Mouse (Mus musculus) limb, embryonic 15.5 days (tissue): ENCODE measurements at regions not wholly inside any gene's neighbourhood (a gene's known extent, or its start where the extent isn't known, plus 50 kb on each side); places are given as distances from the start of the nearest gene placed in this dataset.
"Not testable (repeated sequence)": the region's sequence is repeated elsewhere in the genome, so short reads cannot be mapped to it uniquely, and the experiment has no call there.

Experiments
- ATAC-seq: fragments of 200-750 bp; cut with Nextera tagmentation; 2 replicates; pipeline ENCODE4 v1.8.0; 2017; ENCODE audit warnings: low read depth, moderate TSS enrichment; ENCODE audit not compliant: insufficient number of reproducible peaks, low FRiP score, low TSS enrichment
- H3K27ac ChIP-seq: fragments of 300-500 bp; sonication (generic); 2 replicates; pipeline ENCODE4 v1.5.1; 2015; ENCODE audit warnings: moderate library complexity, mild to moderate bottlenecking, inconsistent platforms
- H3K27me3 ChIP-seq: fragments of 300-500 bp; sonication (generic); 2 replicates; pipeline ENCODE4 v1.6.1; 2015; ENCODE audit warnings: inconsistent platforms
- H3K36me3 ChIP-seq: fragments of 300-500 bp; sonication (generic); 2 replicates; pipeline ENCODE4 v1.6.1; 2015; ENCODE audit warnings: inconsistent platforms
- H3K4me1 ChIP-seq: fragments of 300-500 bp; sonication (generic); 2 replicates; pipeline ENCODE4 v1.6.1; 2015; ENCODE audit warnings: inconsistent platforms
- H3K4me2 ChIP-seq: fragments of 300-500 bp; sonication (generic); 2 replicates; pipeline ENCODE4 v1.6.1; 2015; ENCODE audit warnings: mild to moderate bottlenecking, inconsistent platforms
- H3K4me3 ChIP-seq: fragments of 300-500 bp; sonication (generic); 2 replicates; pipeline ENCODE4 v1.5.1; 2015; ENCODE audit warnings: mild to moderate bottlenecking, inconsistent platforms
- H3K9ac ChIP-seq: fragments of 300-500 bp; sonication (generic); 2 replicates; pipeline ENCODE4 v1.6.1; 2015; ENCODE audit warnings: inconsistent platforms
- H3K9me3 ChIP-seq: fragments of 300-500 bp; sonication (generic); 2 replicates; pipeline ENCODE4 v1.6.1; 2016; ENCODE audit warnings: inconsistent platforms
- WGBS: fragments of 180-500 bp; shearing (Covaris S2); methylation state at CpG from one replicate; pipeline ENCODE4 v1.1.7; 2015; 5-methylcytosine and 5-hydroxymethylcytosine counted together

GRCm38 (mm10) chrX:103129347-103129746 lies 57.1 kb downstream of the Nap1l2 start:
- ATAC-seq, H3K4me3 ChIP-seq, H3K4me1 ChIP-seq, H3K27me3 ChIP-seq, H3K4me2 ChIP-seq, H3K9ac ChIP-seq, H3K27ac ChIP-seq, H3K36me3 ChIP-seq, H3K9me3 ChIP-seq: not testable (repeated sequence)
- WGBS: 68% methylated on average over 21 of the region's 21 CpGs

- WGBS: 14% methylated on average over 1 of the region's 1 CpGs
These were observed 77.3 kb downstream of the Nap1l2 start for GRCm38 (mm10) chrX:103109181-103109580.

GRCm38 (mm10) chrX:103067730-103068621 lies 118.5 kb downstream of the Nap1l2 start:
- H3K27ac ChIP-seq, H3K9me3 ChIP-seq, H3K4me1 ChIP-seq, ATAC-seq, H3K36me3 ChIP-seq, H3K27me3 ChIP-seq, H3K4me3 ChIP-seq, H3K4me2 ChIP-seq, H3K9ac ChIP-seq: not testable (repeated sequence)
- no CpG with 5 or more reads among the region's 50 CpGs for WGBS

More at GRCm38 (mm10) chrX:103109181-103109580, 77.3 kb downstream of the Nap1l2 start:
- ATAC-seq: no peak
- Histone ChIP-seq H3K9ac (no peak overlapping the region), H3K36me3 (no peaks in the 10 kb centered on the region), H3K27ac (no peak overlapping the region), H3K27me3 (no peaks in the 10 kb centered on the region), H3K4me3 (no peak overlapping the region), H3K9me3 (no peaks in the 10 kb centered on the region), H3K4me2 (no peak overlapping the region), H3K4me1 (no peaks in the 10 kb centered on the region)

GRCm38 (mm10) chrX:103067107-103067506 lies 119.3 kb downstream of the Nap1l2 start:
- ATAC-seq, H3K4me2 ChIP-seq, H3K27ac ChIP-seq, H3K36me3 ChIP-seq, H3K9me3 ChIP-seq, H3K4me1 ChIP-seq, H3K4me3 ChIP-seq, H3K9ac ChIP-seq, H3K27me3 ChIP-seq: not testable (repeated sequence)
- WGBS: no CpG with 5 or more reads among the region's 45 CpGs

GRCm38 (mm10) chrX:103026256-103027028 lies 98.3 kb downstream of the 1700018G05Rik start:
- Histone ChIP-seq H3K9ac (peak overlapping the region; percentile 35; the same call in 1 of the 2 replicates), H3K27ac (peak overlapping the region; percentile 89), H3K4me2 (peak overlapping the region; percentile 39), H3K4me3 (peak overlapping the region; percentile 46), H3K36me3 (no peaks in the 10 kb centered on the region), H3K9me3 (no peaks in the 10 kb centered on the region), H3K27me3 (no peaks in the 10 kb centered on the region), H3K4me1 (no peaks in the 10 kb centered on the region)
- WGBS: 20% methylated on average over 22 of the region's 22 CpGs
- 0 out of 2 replicates have a peak, but pooled peaks have one; percentile 69 for ATAC-seq

GRCm38 (mm10) chrX:103025495-103025894 lies 97.3 kb downstream of the 1700018G05Rik start:
- 34% methylated on average over 3 of the region's 3 CpGs for WGBS

GRCm38 (mm10) chrX:103013425-103014057 lies 85.4 kb downstream of the 1700018G05Rik start:
- not testable (repeated sequence) for H3K9ac ChIP-seq, H3K9me3 ChIP-seq, H3K27ac ChIP-seq, H3K4me3 ChIP-seq, H3K4me1 ChIP-seq, H3K4me2 ChIP-seq, ATAC-seq, H3K27me3 ChIP-seq, H3K36me3 ChIP-seq
- WGBS: no CpG with 5 or more reads among the region's 61 CpGs

More at GRCm38 (mm10) chrX:103025495-103025894, 97.3 kb downstream of the 1700018G05Rik start:
- not testable (repeated sequence) for H3K4me3 ChIP-seq, H3K27ac ChIP-seq, H3K36me3 ChIP-seq, H3K27me3 ChIP-seq, ATAC-seq, H3K9me3 ChIP-seq, H3K4me1 ChIP-seq, H3K9ac ChIP-seq
- H3K4me2 ChIP-seq: peak overlapping the region; percentile 39

GRCm38 (mm10) chrX:103012298-103013243 lies 84.4 kb downstream of the 1700018G05Rik start:
- not testable (repeated sequence) for ATAC-seq, H3K9ac ChIP-seq, H3K4me3 ChIP-seq, H3K4me1 ChIP-seq, H3K9me3 ChIP-seq, H3K27ac ChIP-seq, H3K36me3 ChIP-seq, H3K4me2 ChIP-seq, H3K27me3 ChIP-seq
- WGBS: no CpG with 5 or more reads among the region's 56 CpGs

GRCm38 (mm10) chrX:102993956-102994355 lies 65.8 kb downstream of the 1700018G05Rik start:
- ATAC-seq, H3K4me2 ChIP-seq, H3K27me3 ChIP-seq, H3K4me1 ChIP-seq, H3K36me3 ChIP-seq, H3K9me3 ChIP-seq, H3K27ac ChIP-seq, H3K4me3 ChIP-seq, H3K9ac ChIP-seq: not testable (repeated sequence)
- WGBS: 94% methylated on average over 1 of the region's 3 CpGs
